Mouse (Mus musculus): ENCODE measurements around the gene Ctnnd2. TPM values are rescaled to one million over a fixed set of nuclear protein-coding genes. Genes with fewer than 3 reads are reported as not detected.

The Ctnnd2 gene
- total RNA-seq, 2 experiments from 2014 or later, result 0.31 to 0.41 TPM

DNA sequence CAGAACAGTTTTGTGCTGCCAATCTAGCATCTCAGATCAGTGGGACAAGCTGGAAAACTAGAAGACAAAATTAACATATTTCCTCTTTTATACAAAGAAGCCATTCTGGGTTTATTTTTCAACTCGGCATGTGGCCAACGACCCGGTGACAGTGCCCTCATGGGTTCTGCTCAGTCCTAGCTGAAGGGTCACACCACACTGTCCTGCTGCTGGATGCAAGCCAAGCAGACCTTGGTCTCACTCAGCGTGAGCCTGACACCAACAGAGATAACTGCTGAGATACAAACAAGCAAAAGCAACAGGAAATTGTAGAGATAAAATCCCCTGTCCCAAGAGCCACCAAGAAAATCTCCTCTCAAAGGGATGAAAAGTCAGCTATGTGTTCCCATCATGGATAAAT is 719.6 kb downstream of the Ctnnd2 start:
- DNase-seq, result no peak

DNA sequence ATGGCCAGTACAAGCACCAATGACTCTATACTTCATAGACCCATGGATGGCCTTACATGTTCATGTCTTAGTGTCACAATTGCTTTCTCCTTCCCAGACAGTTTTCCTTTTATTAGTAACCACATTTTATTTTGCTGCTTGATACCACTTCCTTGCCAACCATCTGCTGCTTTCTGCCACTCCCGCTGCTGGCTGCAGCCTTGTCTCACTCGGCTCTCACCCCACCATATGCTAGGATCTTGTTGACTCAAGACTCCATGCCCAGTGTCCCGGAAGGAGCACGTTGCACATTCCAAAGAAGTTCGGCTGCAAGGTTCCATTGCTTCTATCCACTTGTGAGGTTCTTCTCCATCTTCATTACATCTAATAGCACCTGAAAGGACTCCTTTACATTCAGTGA is 722.7 kb downstream of the Ctnnd2 start:
- no peak for DNase-seq

DNA sequence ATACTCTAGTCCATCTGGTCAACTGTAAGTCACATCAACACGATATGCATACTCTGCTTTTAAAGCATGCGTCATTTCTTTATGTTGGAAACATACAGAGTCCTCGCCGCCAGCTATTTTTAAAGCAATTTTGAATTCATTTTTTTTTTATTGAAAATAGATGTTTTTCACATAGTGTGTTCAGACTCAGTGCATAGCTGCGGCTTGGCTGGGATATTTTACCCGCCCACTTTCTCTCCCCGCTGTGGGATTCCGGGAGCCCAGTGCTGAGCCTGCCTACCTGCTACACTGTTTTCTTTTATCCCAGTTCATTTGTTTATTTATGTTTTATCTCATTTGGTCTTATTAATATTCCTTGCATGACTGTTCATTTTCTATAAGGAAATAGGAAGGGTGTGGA is 724.9 kb downstream of the Ctnnd2 start:
- DNase-seq, result no peak

DNA sequence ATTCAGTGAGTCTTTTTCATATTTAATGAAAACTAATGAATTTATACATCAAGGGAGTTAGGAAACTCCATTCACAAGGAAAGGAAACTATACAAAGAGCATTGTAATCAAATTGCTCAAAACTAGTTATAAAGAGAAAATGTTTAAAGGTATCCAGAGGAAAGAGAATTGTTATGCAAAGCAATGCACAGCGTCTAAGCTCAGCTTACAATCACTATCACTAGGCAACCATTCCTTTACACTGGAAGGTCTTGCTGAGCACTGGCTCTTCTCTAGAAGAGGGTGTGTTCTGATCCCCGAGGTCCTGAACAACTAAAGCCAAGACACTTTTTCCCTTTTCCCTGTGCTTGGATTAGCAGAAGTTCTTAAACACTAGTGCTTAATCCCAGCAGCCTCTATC is 735.6 kb downstream of the Ctnnd2 start:
- DNase-seq, result no peak

DNA sequence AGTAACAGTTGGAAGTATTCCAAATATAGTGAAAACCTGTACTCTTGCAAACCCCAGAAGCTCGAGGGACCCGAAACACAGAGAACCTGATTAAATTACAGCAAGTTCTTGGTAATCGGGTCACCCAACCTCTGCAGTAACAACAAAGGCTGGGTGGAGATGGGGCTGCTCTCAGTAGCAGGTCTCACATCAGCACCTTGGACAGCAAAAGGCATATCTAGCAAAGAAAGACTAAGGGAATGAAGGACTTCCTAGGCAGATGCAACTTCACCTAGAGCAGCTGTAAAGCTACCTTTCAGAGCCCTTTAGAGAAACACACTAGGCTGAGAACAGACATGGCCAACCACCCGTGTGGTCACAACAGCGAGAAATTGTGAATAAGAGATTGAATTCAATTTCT is 741.0 kb downstream of the Ctnnd2 start:
- peak; percentile 36 for DNase-seq

DNA sequence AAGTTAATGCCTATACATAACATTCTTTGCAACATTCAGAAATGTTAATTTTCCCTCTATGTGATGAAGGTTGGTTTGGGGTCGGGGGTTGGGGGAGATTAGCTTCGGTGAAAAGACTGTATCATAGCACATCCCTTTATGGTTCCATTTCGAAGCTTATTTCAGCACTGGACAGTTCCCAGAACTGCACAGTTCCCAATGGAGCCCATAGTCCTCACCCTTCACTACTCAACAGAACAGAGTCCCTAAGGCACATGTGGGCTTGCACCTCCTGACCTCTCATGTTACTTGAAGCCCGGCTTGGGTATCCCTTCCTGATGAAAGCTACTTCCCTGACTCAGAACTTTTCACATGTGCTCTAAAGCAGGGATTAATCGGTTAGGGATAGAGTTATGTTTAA is 753.4 kb downstream of the Ctnnd2 start:
- DNase-seq, result peak; percentile 8

DNA sequence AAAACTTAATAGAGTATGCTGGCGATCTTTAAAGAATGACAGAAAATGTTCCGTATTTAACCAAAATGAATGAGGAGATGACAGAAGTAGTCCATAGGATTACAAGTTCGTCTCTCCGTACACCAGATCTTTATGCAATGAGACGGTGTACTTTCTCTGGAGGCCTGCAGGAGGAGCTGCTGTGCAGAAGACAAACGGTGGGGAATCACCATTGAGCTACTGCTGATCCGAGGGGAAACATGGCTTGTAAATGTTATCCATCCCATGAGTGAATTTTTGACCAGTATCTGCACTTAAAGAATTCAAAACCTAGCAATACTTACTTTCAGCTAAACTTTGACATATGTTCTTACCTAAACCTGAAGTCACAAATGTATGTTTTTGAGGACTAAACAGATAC is 755.2 kb downstream of the Ctnnd2 start:
- peak; percentile 44 for DNase-seq

DNA sequence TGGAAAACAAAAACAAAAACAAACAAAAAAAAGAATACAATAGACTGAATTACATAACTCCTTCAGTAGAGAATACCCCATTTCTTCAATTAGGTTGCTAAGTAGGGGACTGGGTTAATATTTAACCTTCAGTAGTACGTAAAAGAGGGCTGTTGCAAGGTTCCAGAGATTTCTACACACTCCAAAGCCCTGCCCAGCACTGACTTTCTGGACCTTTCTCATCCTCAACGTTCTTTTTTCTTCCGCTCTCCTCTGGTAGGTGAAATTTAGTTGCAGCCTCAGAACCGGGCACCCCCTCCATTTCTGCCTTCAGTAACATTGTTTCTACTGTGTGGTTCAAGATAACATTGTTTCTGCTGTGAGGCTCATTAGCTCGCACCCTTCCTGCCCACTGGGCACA is 759.5 kb downstream of the Ctnnd2 start:
- no peak for DNase-seq

DNA sequence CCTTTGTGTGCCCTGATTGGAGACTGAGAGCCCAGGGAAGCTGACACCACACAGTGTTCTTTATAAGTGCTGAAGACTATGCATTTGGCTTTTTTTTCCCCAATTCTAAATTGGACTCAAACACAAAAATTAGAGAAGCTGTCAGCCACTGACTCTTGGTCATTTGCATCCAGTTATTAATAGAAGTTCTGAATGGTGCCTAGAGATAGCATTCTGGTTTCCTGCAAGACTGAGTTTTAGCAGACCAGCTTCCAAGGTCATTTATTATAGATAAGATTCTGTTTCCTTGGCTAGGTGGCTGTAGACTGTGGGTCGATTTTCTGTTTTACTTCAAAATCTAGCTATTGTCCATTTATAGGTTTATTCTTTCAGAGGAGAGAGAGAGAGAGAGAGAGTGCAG is 773.5 kb downstream of the Ctnnd2 start:
- no peak for DNase-seq

DNA sequence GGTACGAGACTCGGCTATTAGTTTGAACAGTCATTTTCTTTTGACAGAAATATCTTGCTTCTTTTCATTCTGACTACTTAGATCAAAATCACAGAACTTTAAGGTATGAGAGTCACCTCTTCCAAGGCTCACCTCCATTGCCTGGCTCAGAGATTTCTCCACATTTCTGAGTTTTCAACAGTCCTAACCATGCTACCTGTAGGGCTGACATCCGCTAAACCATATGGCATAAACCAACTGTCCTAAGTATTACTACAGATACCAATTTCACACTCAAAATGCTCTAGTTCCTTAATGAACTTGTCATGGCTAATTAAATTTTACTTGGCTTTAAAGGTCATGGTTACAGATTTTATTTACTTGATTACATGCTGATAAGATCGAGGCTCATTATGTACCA is 786.1 kb downstream of the Ctnnd2 start:
- DNase-seq, result no peak

DNA sequence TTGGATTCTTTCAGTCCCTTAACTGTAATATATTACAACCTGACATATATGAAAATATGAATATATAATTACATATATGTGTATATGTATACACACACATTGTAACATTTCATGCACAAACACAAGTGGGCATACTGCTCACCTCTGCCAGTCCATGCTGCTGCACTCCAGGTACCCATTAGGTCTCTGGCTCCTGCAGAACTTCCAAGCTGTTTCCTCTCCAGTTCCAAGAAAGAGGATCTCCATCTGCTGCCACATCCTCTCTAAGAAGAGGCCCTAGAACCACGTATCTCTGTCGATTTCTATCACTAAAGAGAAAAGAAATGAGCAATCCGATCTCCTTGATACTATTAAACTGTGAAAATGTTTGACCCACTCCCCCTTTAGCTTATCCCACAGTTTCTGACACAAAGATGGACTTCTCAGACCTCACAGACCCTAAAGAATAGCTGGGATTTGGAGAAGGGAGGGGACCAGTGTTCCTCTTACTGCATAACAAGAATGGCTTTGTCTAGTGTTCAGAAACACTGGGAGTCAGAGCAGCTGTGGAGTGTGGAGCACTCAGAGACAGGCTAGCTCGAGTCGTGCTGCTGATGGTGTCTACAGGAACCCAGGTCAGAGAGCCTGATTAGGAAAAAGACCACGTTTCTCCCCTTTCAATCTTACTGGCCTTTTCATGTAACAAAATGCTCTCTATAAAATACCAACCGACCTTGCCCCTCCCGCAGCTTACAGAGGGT is 790.2 kb downstream of the Ctnnd2 start:
- DNase-seq, result no peak

DNA sequence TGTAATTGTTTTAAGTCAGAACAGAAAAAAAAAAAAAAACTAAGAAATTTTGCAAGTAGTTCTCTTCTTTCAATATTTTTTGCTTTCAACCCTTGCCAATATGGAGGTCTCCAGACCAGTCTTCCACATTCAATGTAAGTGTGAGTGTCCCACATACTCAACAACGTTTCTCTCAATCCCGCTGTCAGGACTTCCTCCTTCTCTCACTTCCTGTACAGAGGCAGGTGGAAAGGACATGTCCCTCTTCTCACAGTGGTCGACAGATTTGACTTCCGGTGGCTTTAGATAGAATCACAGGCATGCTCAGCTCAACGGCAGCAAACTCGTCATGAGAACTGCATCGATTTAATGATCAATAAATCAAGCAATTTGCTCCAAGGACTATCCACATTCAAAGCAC is 791.7 kb downstream of the Ctnnd2 start:
- no peak for DNase-seq

DNA sequence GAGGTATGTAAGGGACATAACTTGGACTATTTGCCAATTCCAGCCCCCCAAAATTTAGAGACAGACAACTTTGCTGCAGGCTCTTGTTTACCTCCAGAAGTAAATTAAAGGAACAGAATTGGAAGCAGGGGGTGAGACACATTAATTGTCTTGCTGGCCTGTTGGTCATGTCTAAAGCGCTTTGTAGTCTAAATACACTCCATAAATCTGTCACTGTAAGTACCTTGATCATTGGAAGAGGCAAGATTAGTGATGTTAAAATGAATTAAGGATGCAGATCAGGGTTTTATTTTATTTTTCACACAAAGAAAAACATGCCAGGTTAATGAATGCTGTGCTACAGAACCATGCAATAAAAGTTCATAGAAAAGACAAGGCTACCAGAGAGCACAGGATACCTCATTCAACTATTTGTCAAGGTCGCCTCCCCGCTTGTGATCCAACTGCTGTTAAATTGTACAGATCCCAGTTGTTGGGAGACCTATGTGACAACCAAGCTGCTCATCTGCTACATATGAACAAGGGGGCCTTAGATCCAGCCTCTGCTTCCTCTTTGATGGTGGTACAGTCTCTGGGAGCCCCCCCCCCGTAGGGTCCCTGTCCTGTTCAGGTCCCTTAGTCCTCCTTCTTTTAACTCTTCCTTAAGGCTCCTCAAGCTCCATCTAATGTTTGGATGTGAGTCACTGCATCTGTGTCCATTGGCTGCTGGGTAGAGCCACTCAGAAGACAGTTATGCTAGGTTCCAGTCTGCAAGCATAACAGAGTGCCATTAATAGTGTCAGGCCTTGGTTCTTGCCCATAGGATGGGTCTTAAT is 792.7 kb downstream of the Ctnnd2 start:
- no peak for DNase-seq

DNA sequence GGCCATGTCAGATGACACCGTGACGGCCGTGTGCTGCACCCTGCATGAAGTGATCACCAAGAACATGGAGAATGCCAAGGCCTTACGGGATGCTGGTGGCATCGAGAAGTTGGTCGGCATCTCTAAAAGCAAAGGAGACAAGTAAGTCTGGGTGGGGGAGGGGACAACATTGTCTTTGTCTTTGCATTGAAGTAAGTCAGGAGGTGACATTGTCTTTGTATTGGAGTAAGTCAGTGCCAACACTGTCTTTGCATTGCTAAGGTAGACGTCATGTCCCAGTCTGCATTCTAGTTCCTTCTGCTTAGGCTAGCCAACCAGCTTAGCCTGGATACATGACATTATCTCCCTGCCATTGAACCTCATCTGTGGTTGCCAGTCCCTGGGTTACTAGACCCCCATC is 794.4 kb downstream of the Ctnnd2 start:
- no peak for DNase-seq

DNA sequence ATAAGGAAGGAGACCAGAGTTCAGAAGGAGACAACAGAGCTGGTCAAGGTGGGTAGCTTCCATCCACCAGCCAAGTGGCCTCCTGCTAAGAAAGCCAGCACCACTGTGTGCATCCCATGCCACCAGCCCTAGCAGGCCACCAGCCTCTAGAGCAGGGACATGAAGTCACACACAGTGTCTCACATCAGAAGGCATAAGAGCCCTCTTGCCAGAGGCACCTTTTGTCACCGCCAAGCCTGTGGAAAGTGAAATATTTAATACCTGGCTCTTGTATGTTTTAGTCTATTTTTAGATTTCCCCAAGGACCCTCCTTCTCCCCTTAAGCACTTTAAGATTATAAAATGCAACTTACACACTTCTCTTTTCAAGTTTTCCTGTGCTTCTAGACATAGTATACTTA is 802.0 kb downstream of the Ctnnd2 start:
- no peak for DNase-seq

DNA sequence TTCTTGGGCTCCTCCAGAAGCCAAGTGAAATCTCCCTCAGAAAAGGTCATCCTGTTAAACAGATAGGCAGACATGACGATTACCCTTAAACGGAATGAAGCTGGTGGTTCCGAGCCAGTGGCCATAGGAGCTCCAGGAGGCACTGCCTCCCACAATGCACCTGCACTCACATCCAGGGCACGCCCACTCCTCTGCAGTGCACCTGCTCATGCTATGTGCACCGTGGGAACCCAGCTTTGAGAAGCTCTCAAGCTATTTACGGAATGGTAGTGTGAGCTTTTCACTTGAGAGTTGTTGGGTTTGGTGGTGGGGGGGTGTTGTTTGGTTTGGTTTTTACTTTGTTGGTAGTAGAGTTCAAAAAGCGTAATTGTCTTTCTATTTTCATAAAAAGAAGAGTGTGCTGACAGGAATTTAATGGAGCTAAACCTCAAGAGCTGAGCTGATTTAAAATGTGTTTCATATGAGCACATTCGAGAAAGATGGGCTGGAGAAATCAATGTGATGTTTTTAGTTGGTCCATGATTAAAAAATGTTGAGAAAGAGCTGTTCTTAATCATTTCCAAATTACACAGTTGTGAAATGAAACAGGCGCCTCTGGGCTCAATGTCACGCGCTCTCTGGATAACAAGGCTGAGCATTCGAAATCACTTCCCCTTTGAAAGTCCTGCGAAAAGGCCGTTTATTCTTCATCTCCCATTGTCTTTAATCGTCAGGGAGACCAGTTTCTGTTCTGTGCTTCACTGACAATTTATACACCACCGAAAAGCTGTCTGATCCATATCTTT is 802.8 kb downstream of the Ctnnd2 start:
- no peak for DNase-seq

DNA sequence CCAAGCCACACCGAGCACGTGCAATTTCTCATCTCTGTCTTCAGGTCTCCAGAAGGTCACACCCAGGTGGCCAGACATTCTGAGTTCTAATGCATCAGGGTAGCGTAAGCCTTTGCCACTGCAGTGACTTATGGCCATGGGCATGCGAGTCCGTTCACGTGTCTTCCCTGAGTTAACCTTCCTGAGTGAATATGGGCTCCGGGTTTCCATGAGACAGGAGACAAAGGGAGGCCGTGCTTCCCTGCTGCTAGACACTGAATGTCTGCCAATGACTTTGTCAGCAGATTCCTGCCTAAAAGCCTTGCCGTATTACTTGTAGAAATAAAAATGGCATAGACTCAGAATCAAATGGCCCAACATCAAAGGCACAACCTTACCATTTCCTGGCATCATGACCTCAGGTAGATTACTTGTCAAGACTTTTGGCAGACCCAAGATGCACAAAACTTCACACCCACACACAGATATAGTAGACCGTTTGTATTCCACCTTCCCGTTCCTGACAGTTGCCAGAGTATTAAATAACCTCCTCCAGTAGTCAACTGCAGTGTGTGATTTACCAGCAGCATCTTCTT is 804.9 kb downstream of the Ctnnd2 start:
- DNase-seq, result no peak

DNA sequence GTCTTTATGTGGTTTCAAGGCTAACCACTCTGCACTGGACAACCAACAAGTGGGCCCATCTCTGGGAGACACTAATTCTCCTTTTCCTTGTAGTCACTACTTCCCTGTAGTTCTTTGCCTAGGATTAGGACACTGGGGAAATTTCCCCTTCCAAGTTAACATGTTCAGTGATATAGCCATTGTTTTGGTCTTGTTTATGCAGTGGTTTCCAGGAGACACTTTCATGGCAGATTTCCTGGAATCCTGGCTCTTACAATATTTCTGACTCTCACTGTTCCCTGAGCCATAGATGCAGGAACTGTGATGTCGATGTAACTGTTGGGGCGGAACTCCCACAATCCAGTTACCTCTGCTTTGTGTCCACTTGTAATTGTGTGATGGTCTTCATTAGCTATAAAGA is 814.5 kb downstream of the Ctnnd2 start:
- peak; percentile 17 for DNase-seq

DNA sequence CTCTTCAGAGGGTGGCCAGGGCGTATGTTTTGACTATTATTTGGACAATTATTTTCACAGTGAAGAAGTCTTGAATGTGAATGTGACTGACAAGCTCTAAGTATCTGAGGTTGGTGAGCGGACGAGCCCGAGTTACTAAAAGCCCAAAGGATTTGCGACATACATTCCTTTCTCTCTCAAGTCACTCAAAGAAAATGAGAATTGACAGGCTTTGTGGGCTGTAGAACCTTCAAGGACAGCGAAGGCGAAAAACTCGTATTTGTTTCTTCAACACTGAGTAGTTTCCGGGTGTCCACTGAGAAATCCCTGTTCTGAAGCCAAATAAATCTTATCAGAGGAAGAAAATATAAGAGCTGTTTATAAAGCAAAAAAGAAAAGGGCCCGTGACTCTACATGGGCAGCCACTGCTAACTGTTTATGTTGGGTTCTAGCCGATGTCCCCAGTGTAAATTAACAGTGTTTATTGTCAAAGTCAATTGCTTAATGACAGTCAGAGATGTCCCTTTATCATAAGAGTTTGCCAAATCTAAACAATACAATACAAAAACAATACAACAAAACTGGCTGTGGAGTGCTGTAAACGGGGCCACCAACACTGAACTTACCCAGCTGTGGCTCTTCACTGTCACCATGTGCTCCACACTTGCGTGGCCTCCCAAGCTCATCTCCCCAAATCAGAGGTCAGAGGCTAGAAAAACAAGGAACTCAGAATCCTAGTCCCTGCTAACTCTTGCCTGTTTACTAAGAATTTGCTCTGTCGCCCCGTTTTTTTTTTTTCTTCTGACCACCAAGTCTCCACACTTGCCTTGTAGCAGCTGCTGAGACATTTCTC is 818.2 kb downstream of the Ctnnd2 start:
- no peak for DNase-seq

DNA sequence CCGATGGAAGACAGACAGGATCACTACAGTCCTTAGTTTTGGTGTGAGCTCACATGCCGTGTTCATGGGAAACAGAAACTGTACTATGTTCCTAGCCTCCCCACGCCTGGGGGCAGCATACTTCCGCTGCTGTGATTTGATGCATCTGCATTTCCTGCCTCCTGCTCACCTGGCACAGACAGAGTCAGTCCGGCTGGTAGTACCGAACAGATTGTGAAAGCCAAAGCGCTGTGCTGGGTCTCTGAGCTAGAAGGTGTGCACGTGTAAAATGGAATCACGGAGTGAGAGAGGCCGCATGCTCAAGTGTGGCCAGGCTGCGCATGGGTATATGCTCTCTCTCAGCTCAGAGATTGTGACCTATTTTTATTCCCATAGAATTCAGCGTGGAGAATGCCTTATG is 820.0 kb downstream of the Ctnnd2 start:
- no peak for DNase-seq

DNA sequence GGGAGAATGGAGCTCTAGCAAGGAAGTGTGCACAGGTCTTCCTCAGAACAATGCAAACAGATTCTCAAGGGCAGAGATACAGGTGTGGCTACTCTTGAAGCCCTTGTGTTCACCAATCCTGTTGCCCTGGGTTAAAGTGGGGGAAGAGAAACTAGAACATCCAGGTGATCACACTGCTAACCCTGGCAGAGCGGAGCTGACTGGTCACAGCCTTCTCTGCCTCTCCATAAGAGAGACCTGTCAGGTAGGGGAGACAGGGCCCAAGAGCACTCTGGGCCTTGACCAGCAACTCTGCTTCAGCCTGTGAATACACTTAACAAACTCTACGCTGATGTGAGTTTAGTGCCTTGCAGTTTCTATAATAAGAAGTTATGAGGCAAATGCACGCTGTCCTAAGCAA is 820.5 kb downstream of the Ctnnd2 start:
- DNase-seq, result no peak

DNA sequence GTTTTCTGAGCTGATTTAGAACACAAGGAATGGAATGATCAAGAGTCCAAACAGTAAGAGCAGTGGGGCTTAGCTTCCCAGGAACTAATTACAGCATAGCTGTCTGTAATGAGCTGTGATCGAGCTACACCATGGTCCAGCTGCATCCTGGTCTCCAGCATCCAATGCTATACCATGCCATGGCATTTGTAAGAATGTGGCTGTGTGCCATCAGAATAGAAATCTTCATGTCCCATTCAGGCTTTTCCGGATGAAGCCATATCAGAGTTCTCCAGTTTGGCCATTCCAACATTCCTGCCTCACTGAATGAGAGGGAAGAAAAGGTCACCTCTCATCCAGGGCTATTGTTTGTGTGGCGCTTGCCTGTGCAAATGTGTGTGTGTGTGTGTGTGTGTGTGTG is 823.0 kb downstream of the Ctnnd2 start:
- no peak for DNase-seq
